In the genomic region with DNA sequence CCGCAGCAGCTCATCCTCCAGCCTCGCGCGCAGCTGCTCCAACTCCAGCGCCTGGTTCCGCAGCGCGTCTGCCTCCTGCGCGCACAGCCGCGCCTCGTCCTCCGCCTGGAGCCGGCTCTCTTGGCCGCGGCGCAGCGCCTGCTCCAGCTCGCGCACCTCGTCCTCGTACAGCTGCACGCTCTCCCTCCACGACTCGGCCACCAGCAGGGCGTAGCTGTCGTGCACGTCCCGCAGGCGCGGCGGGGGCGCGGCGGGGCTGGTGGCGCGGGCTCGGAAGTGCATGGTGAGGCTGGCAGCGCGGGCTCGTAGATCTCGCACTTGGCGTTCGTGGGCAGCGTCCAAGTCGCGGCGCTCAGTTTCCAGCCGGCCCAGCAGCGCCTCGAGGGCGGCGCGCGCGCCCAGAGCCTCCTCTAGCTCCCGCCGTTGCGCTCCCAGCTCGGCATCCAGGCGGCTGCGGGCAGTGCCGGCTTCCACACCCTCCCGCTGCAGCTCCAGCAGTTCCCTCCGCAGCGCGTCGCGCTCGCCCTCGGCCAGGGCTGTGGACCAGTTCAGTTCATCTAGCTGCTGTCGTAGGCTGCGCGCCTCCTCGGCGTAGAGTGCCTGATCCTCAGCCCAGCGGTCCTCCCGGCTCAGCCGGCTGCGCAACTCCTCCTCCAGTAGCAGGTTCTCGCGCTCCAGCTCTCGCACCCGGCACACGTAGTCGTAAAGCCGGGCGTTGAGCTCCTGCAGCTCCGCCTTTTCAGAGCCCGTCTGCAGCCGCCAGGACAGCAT, we compare ENCODE assay signal across 8 mouse cellular contexts. TPM values are rescaled to one million over a fixed set of nuclear protein-coding genes. Genes with fewer than 3 reads are reported as not detected.
DNase-seq lines count a peak whose midpoint lies in the region; ATAC-seq and TF ChIP-seq lines count a peak whose summit lies in the region.

No protein-coding gene starts in this region.

- no peak for TF ChIP-seq EP300 in liver, postnatal 0 days (IDR thresholded peaks at IDR 0.05; ENCODE audit: low read depth)

- H3K9me3 ChIP-seq in embryonic facial prominence, embryonic 11.5 days (replicated peaks; ENCODE audit: control insufficient read depth, low read length) = no peaks in the 10 kb centered on the region
- H3K9me3 ChIP-seq in heart, embryonic 15.5 days (replicated peaks) = no peaks in the 10 kb centered on the region
- no peaks in the 10 kb centered on the region for H3K9me3 ChIP-seq in liver, postnatal 0 days (ENCODE audit: low read length)
- no peaks in the 10 kb centered on the region for H3K9me3 ChIP-seq in neural tube, embryonic 15.5 days (replicated peaks)

- H3K4me2 ChIP-seq in embryonic facial prominence, embryonic 11.5 days (ENCODE audit: low read depth, low read length) = peak overlapping the region; percentile 93
- peak overlapping the region; percentile 94 for H3K4me2 ChIP-seq in heart, embryonic 15.5 days
- peak overlapping the region; percentile 84 for H3K4me2 ChIP-seq in liver, postnatal 0 days (ENCODE audit: low read depth, low read length)
- peak overlapping the region; percentile 99 for H3K4me2 ChIP-seq in neural tube, embryonic 15.5 days

- H3K27me3 ChIP-seq in embryonic facial prominence, embryonic 11.5 days (ENCODE audit: control insufficient read depth, insufficient read depth, low read length) = peaks cover 6% of the 10 kb centered on the region
- H3K27me3 ChIP-seq in heart, embryonic 15.5 days = peaks cover 32% of the 10 kb centered on the region
- H3K27me3 ChIP-seq in liver, postnatal 0 days (ENCODE audit: insufficient read depth, low read length) = peaks cover 33% of the 10 kb centered on the region
- H3K27me3 ChIP-seq in neural tube, embryonic 15.5 days (replicated peaks) = peaks cover 12% of the 10 kb centered on the region

- WGBS in embryonic facial prominence, embryonic 11.5 days = under 1% methylated on average over 92 of the region's 92 CpGs
- WGBS in heart, embryonic 15.5 days = under 1% methylated on average over 92 of the region's 92 CpGs
- 2% methylated on average over 74 of the region's 92 CpGs for WGBS in liver, postnatal 0 days (ENCODE audit: insufficient replicate concordance)
- WGBS in neural tube, embryonic 15.5 days = under 1% methylated on average over 92 of the region's 92 CpGs

- H3K36me3 ChIP-seq in embryonic facial prominence, embryonic 11.5 days (replicated peaks; ENCODE audit: control insufficient read depth, insufficient read depth, low read depth, low read length) = no peaks in the 10 kb centered on the region
- no peaks in the 10 kb centered on the region for H3K36me3 ChIP-seq in heart, embryonic 15.5 days
- H3K36me3 ChIP-seq in liver, postnatal 0 days (replicated peaks; ENCODE audit: insufficient read depth, low read length) = no peaks in the 10 kb centered on the region
- H3K36me3 ChIP-seq in neural tube, embryonic 15.5 days = no peaks in the 10 kb centered on the region

- H3K4me3 ChIP-seq in embryonic facial prominence, embryonic 11.5 days (ENCODE audit: low read depth, low read length) = peak overlapping the region; percentile 43
- peak overlapping the region; percentile 59 for H3K4me3 ChIP-seq in heart, embryonic 15.5 days
- peak overlapping the region; percentile 52 for H3K4me3 ChIP-seq in liver, postnatal 0 days (ENCODE audit: low read depth, low read length)
- H3K4me3 ChIP-seq in neural tube, embryonic 15.5 days (replicated peaks) = peak overlapping the region; percentile 70

- H3K4me1 ChIP-seq in embryonic facial prominence, embryonic 11.5 days (ENCODE audit: control insufficient read depth, insufficient read depth, low read length) = 0 out of 2 replicates have a peak, but pooled peaks cover 2% of the 10 kb centered on the region
- peaks cover 14% of the 10 kb centered on the region for H3K4me1 ChIP-seq in heart, embryonic 15.5 days (replicated peaks)
- peaks cover 8% of the 10 kb centered on the region for H3K4me1 ChIP-seq in liver, postnatal 0 days (ENCODE audit: insufficient read depth)
- H3K4me1 ChIP-seq in neural tube, embryonic 15.5 days = peaks cover 18% of the 10 kb centered on the region

- no peak for TF ChIP-seq CTCF in liver, postnatal 0 days (IDR thresholded peaks at IDR 0.05; ENCODE audit: low read depth)

- H3K27ac ChIP-seq in embryonic facial prominence, embryonic 11.5 days (replicated peaks; ENCODE audit: low read depth, low read length) = no peak overlapping the region
- H3K27ac ChIP-seq in heart, embryonic 15.5 days = peak overlapping the region; percentile 53
- no peak overlapping the region for H3K27ac ChIP-seq in liver, postnatal 0 days (ENCODE audit: low read depth)
- H3K27ac ChIP-seq in neural tube, embryonic 15.5 days (replicated peaks) = peak overlapping the region; percentile 85

- peak; percentile 86 for ATAC-seq in embryonic facial prominence, embryonic 11.5 days (replicated peaks; ENCODE audit: insufficient number of reproducible peaks, low FRiP score, low TSS enrichment, low read depth)
- ATAC-seq in heart, embryonic 15.5 days (replicated peaks; ENCODE audit: insufficient number of reproducible peaks, insufficient read depth, low FRiP score, low read depth) = peak; percentile 70
- peak; percentile 65 for ATAC-seq in liver, postnatal 0 days
- ATAC-seq in neural tube, embryonic 15.5 days (ENCODE audit: low FRiP score) = peak; percentile 87

- DNase-seq in urinary bladder, postnatal 36 days (ENCODE audit: low spot score in 2 of 2) = peak; percentile 28 to 32
- DNase-seq in urinary bladder, adult 2 months (ENCODE audit: low spot score) = no peak
- DNase-seq in embryonic facial prominence, embryonic 11.5 days (ENCODE audit: low spot score) = peak; percentile 75
- peak; percentile 52 to 72 for DNase-seq in layer of hippocampus, adult 8-10 months (ENCODE audit: low spot score in 2 of 2)
- peak; percentile 33 for DNase-seq in liver, postnatal 0 days
- DNase-seq in natural killer cell, adult 2 months (ENCODE audit: low spot score in 2 of 2) = no peak

- peak overlapping the region; percentile 63 for H3K9ac ChIP-seq in embryonic facial prominence, embryonic 11.5 days (replicated peaks; ENCODE audit: low read length)
- H3K9ac ChIP-seq in heart, embryonic 15.5 days = peak overlapping the region; percentile 53
- no peak overlapping the region for H3K9ac ChIP-seq in liver, postnatal 0 days (replicated peaks)
- H3K9ac ChIP-seq in neural tube, embryonic 15.5 days (replicated peaks) = peak overlapping the region; percentile 70

RNA-seq across cellular contexts. Expression of gene Synm, which starts 0.5 kb away (rescaled TPM):
- polyA plus RNA-seq in urinary bladder, adult 2 months (2012; rRNA removed) = 268 and 422 TPM in 2 replicates
- polyA plus RNA-seq in embryonic facial prominence, embryonic 11.5 days (2014; fragmentation: Nextera tagmentation; extraction: Ambion mirVana) = 1.3 and 1.9 TPM in 2 replicates
- 2.5 and 3.1 TPM in 2 replicates for polyA plus RNA-seq in heart, embryonic 15.5 days (2015; fragmentation: Nextera tagmentation; extraction: Ambion mirVana)
- 10 to 100 TPM; 19.7 to 21.7 (median 20.6) TPM for total RNA-seq in layer of hippocampus, adult 8-10 months (2022)
- 0.09 and 0.11 TPM in 2 replicates for polyA plus RNA-seq in liver, postnatal 0 days (2015; fragmentation: Nextera tagmentation; extraction: Ambion mirVana)
- 10.0 and 10.5 TPM in 2 replicates for polyA plus RNA-seq in neural tube, embryonic 15.5 days (2015; fragmentation: Nextera tagmentation; extraction: Ambion mirVana)

Comparison
In these comparisons a context has a peak if more than half of its experiments do, and no peak if none do; other contexts are left out.
1. DNase-seq: peak in urinary bladder, postnatal 36 days (2 of 2), embryonic facial prominence, embryonic 11.5 days (single experiment), layer of hippocampus, adult 8-10 months (2 of 2) and liver, postnatal 0 days (single experiment); none in urinary bladder, adult 2 months (single experiment) and natural killer cell, adult 2 months (0 of 2).
2. H3K27ac ChIP-seq: peak in heart, embryonic 15.5 days (single experiment) and neural tube, embryonic 15.5 days (single experiment); none in embryonic facial prominence, embryonic 11.5 days (single experiment) and liver, postnatal 0 days (single experiment).
3. RNA of gene Synm, which starts 0.5 kb away (polyA plus RNA-seq): 268 to 422 TPM in urinary bladder, adult 2 months; 10.0 to 10.5 TPM in neural tube, embryonic 15.5 days, 2.5 to 3.1 TPM in heart, embryonic 15.5 days, 1.3 to 1.9 TPM in embryonic facial prominence, embryonic 11.5 days and 0.09 to 0.11 TPM in liver, postnatal 0 days; every median in the first group is over 10 times any median in the second.
4. Peak in every context shown above with its lines, with median percentiles within 50 percentile points of each other: ATAC-seq, H3K4me2 ChIP-seq and H3K4me3 ChIP-seq.